ENCODE assay signal across 29 mouse cellular contexts in genomic region chr8:81562405-81562804, GRCm38 (mm10).
"Had no signal": no experiment of that assay in that cellular context is flagged by ENCODE, and none has a peak within 500 bp of the region (broad histone marks: within the 10 kb centered on the region; RNA-seq: fewer than 3 reads in every experiment).

No protein-coding gene starts in this region.

- H3K9ac ChIP-seq: embryonic facial prominence, embryonic 12.5 days; embryonic facial prominence, embryonic 13.5 days; embryonic facial prominence, embryonic 15.5 days; forebrain, embryonic 12.5 days; forebrain, embryonic 13.5 days; forebrain, embryonic 15.5 days; forebrain, postnatal 0 days had no signal

- H3K4me2 ChIP-seq: embryonic facial prominence, embryonic 12.5 days; embryonic facial prominence, embryonic 13.5 days; embryonic facial prominence, embryonic 15.5 days; forebrain, embryonic 12.5 days; forebrain, embryonic 13.5 days; forebrain, embryonic 15.5 days had no signal

- H3K27ac ChIP-seq: embryonic facial prominence, embryonic 10.5 days; embryonic facial prominence, embryonic 12.5 days; embryonic facial prominence, embryonic 13.5 days; embryonic facial prominence, embryonic 15.5 days; forebrain, embryonic 10.5 days; forebrain, embryonic 12.5 days; forebrain, embryonic 13.5 days; forebrain, embryonic 15.5 days; gastrocnemius, adult 2 months; heart, adult 2 months had no signal

- DNase-seq: cerebellum, adult 2 months; cerebellum, adult 8-10 months; cerebellum, adult 9-10 months; cerebellum, adult 9-11 months; cerebellum, postnatal 10 days; cerebellum, postnatal 14 days; cerebellum, postnatal 25 days; cerebellum, postnatal 36 days; embryo, embryonic 11 days; forebrain, postnatal 0 days; gastrocnemius, adult 2 months; gastrocnemius, postnatal 10 days; gastrocnemius, postnatal 14 days; gastrocnemius, postnatal 25 days; gastrocnemius, postnatal 36 days; heart, adult 11 months; heart, adult 18-20 months; heart, adult 2 months had no signal

- H3K4me1 ChIP-seq: embryonic facial prominence, embryonic 10.5 days; embryonic facial prominence, embryonic 12.5 days; embryonic facial prominence, embryonic 13.5 days; embryonic facial prominence, embryonic 15.5 days; forebrain, embryonic 10.5 days; forebrain, embryonic 12.5 days; forebrain, embryonic 13.5 days; forebrain, embryonic 15.5 days had no signal

- H3K4me3 ChIP-seq: embryonic facial prominence, embryonic 10.5 days; embryonic facial prominence, embryonic 12.5 days; embryonic facial prominence, embryonic 13.5 days; embryonic facial prominence, embryonic 15.5 days; erythroblast, embryonic 14.5 days; forebrain, embryonic 10.5 days; forebrain, embryonic 12.5 days; forebrain, embryonic 13.5 days; forebrain, embryonic 15.5 days; gastrocnemius, adult 2 months; heart, adult 2 months had no signal

- H3K27me3 ChIP-seq: embryonic facial prominence, embryonic 12.5 days; embryonic facial prominence, embryonic 13.5 days; embryonic facial prominence, embryonic 15.5 days; forebrain, embryonic 12.5 days; forebrain, embryonic 13.5 days; forebrain, embryonic 15.5 days had no signal

- ATAC-seq: forebrain, embryonic 13.5 days; forebrain, embryonic 14.5 days; forebrain, embryonic 15.5 days; forebrain, embryonic 16.5 days; forebrain, postnatal 0 days had no signal

- H3K36me3 ChIP-seq: embryonic facial prominence, embryonic 10.5 days; embryonic facial prominence, embryonic 12.5 days; embryonic facial prominence, embryonic 13.5 days; embryonic facial prominence, embryonic 15.5 days; forebrain, embryonic 10.5 days; forebrain, embryonic 12.5 days; forebrain, embryonic 15.5 days had no signal

- H3K9me3 ChIP-seq: embryonic facial prominence, embryonic 10.5 days; embryonic facial prominence, embryonic 12.5 days; embryonic facial prominence, embryonic 13.5 days; embryonic facial prominence, embryonic 15.5 days; forebrain, embryonic 10.5 days; forebrain, embryonic 12.5 days; forebrain, embryonic 13.5 days; forebrain, embryonic 15.5 days had no signal
